Mouse (Mus musculus): ENCODE results near the gene Xrcc1. TPM values are rescaled to one million over a fixed set of nuclear protein-coding genes. Genes with fewer than 3 reads are reported as not detected.
A peak's percentile ranks its signal among the peaks of the same experiment; 100 is the strongest.

Xrcc1 gene
- polyA plus RNA-seq, 1 experiment: 29.0 TPM

DNA sequence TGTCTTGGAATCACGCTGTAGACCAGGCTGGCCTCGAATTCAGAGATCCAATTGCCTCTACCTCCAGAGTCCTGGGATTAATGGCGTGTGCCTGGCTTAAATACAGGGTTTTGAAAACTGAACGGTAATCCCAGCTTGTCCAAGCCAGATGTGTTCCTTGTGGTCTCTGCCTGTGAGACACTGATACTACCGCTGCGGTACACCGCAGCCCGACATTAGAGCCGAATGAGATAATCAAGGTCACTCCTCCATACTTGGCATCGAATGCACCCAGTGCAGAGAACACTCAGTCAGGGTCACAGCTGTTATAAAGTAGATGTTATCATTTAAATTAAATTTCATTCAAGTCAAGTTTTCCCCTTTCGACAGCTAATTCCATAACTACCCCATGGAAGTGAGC is 17.2 kb upstream of the Xrcc1 start:
- TF ChIP-seq POLR2A (IDR thresholded peaks at IDR 0.05; ENCODE audit: low read depth, low read length): no peak
- TF ChIP-seq CTCF (conservative IDR thresholded peaks at IDR 0.05; ENCODE audit: insufficient read depth, insufficient read length, low read depth, low read length): no peak
- 82% methylated on average over 11 of the region's 11 CpGs for WGBS

DNA sequence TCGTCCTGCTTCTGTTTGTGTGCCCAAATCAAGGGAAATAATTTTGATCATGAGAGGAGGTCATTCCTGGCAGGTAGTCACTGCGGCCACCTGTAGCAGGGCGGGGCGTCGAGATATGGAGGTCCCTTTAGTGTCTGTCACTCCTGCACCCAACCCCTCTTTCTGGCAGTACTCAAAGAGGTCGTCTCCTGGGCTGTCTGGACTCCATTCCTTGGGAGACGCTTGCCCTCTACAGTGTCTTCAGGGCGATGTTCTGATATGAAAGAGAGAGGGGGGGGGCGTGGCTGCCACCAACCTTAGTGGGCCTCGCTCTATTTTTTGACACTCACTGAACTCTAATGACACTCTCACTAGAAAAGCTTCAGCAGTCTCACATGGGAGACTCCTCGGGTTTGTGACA is 16.5 kb upstream of the Xrcc1 start:
- WGBS: 41% methylated on average over 11 of the region's 11 CpGs
- Histone ChIP-seq H3K4me3 (ENCODE audit: insufficient read depth, low read depth, low read length) (peak overlapping the region; percentile 79), H3K4me1 (ENCODE audit: control insufficient read depth, insufficient read depth, low read length) (peaks cover 6% of the 10 kb centered on the region), H3K27ac (ENCODE audit: insufficient read depth, low read depth, low read length) (peak overlapping the region; percentile 95), H3K36me3 (ENCODE audit: control insufficient read depth, insufficient read depth, low read length) (no peaks in the 10 kb centered on the region; the same call in none of the 2 replicates), H3K27me3 (replicated peaks; ENCODE audit: control insufficient read depth, insufficient read depth, low read length) (no peaks in the 10 kb centered on the region)
- TF ChIP-seq POLR2A (IDR thresholded peaks at IDR 0.05; ENCODE audit: low read depth, low read length): no peak
- TF ChIP-seq CTCF (conservative IDR thresholded peaks at IDR 0.05; ENCODE audit: insufficient read depth, insufficient read length, low read depth, low read length): no peak
- no peak for DNase-seq

More for the DNA sequence above, 17.2 kb upstream of the Xrcc1 start:
- Histone ChIP-seq H3K27ac (ENCODE audit: insufficient read depth, low read depth, low read length) (no peak overlapping the region), H3K36me3 (ENCODE audit: control insufficient read depth, insufficient read depth, low read length) (no peaks in the 10 kb centered on the region; the same call in none of the 2 replicates), H3K27me3 (replicated peaks; ENCODE audit: control insufficient read depth, insufficient read depth, low read length) (no peaks in the 10 kb centered on the region), H3K4me1 (ENCODE audit: control insufficient read depth, insufficient read depth, low read length) (peaks cover 6% of the 10 kb centered on the region), H3K4me3 (ENCODE audit: insufficient read depth, low read depth, low read length) (no peak overlapping the region)
- DNase-seq: no peak

DNA sequence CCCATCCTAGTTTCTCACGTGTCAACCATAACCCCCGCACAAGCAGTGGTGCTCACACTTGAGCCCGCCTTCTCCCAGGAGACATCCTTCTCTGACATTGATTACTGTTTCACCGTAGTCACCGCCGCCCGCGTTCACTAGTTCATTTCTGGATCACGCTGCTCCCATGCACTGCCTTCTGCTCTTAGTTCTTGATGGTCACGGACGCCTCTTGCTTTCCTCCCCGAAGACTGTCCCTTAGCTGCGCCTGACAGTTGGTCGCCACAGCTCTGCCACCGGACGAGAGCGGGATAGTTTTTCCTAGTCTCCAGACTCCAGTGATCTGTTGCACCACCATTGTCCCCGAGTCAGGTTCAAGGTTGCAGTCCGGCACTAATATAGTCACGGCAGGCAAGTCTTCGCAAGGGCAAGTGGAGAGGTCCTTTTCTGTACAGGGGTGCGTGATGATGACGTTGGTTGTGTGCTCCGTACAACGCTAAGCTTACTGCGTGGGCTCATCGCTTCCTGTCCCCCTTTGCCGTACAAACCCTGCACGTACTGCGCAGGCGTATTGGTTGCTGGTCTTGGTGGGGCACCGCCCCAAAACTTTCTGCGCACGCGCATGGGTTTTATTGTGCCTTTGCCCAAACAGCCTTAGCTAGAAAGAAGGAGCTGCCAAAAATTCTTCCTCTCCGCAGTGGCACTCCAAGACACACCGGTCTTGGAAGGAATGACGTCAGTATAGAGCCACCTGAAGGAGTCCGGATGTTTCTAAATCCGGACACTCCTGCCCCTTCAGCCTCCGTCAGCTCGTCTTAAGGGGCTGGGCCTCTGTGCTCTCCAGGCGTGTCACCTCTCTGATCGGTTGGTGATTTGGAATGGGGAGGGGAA is 15.8 kb upstream of the Xrcc1 start, which contains the start of gene Irgq:
Gene Irgq, plus strand, starts transcription at position 628 of the 870 bp plus-strand sequence.
- under 1% methylated on average over 44 of the region's 44 CpGs for WGBS
- Histone ChIP-seq H3K27ac (ENCODE audit: insufficient read depth, low read depth, low read length) (peak within 1 kb of the TSS; percentile 95), H3K36me3 (ENCODE audit: control insufficient read depth, insufficient read depth, low read length) (no peaks in the 10 kb centered on the region; the same call in none of the 2 replicates), H3K27me3 (replicated peaks; ENCODE audit: control insufficient read depth, insufficient read depth, low read length) (no peaks in the 10 kb centered on the region), H3K4me3 (ENCODE audit: insufficient read depth, low read depth, low read length) (peak within 1 kb of the TSS; percentile 79), H3K4me1 (ENCODE audit: control insufficient read depth, insufficient read depth, low read length) (peaks cover 6% of the 10 kb centered on the region)
- DNase-seq: peak; percentile 99
- TF ChIP-seq CTCF (conservative IDR thresholded peaks at IDR 0.05; ENCODE audit: insufficient read depth, insufficient read length, low read depth, low read length): no peak
- TF ChIP-seq POLR2A (IDR thresholded peaks at IDR 0.05; ENCODE audit: low read depth, low read length): peak; percentile 49

DNA sequence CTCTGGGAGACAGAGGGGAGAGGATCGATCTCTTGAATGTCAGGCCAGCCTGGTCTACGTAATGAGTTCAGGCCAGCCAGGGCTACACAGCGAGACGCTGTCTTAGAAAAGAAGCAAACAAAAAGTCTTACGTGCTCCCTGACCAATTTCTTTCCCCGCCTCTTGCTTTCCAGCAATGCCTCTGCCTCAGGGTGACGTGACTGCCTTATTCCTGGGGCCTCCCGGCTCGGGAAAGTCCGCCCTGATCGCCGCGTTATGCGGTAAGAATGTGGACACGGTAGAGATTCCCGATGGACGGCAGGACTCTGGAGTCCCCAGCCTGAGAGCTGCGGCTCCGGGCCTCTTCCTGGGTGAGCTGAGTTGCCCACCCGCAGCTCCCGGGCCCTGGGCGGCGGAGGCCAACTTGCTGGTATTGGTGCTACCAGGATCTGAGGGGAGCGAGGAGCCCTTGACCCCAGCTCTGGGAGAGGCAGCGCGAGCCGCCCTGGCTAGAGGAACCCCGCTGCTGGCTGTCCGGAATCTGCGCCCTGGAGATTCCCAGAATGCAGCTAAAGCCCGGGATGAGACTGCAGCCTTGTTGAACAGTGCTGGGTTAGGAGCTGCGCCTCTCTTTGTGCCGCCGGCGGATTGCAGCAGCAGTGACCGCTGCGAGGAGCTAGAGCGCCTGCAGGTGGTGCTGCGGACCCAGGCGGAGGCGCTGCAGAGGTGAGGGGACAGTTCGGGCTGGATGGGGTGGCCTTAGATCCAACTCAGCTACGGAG is 14.7 kb upstream of the Xrcc1 start:
- Histone ChIP-seq H3K27me3 (replicated peaks; ENCODE audit: control insufficient read depth, insufficient read depth, low read length) (no peaks in the 10 kb centered on the region), H3K4me1 (ENCODE audit: control insufficient read depth, insufficient read depth, low read length) (peaks cover 6% of the 10 kb centered on the region), H3K36me3 (ENCODE audit: control insufficient read depth, insufficient read depth, low read length) (no peaks in the 10 kb centered on the region; the same call in none of the 2 replicates), H3K4me3 (ENCODE audit: insufficient read depth, low read depth, low read length) (peak overlapping the region; percentile 56), H3K27ac (ENCODE audit: insufficient read depth, low read depth, low read length) (peak overlapping the region; percentile 47)
- WGBS: 1% methylated on average over 43 of the region's 43 CpGs
- TF ChIP-seq CTCF (conservative IDR thresholded peaks at IDR 0.05; ENCODE audit: insufficient read depth, insufficient read length, low read depth, low read length): peak; percentile 82
- TF ChIP-seq POLR2A (IDR thresholded peaks at IDR 0.05; ENCODE audit: low read depth, low read length): no peak
- peak; percentile 82 for DNase-seq

DNA sequence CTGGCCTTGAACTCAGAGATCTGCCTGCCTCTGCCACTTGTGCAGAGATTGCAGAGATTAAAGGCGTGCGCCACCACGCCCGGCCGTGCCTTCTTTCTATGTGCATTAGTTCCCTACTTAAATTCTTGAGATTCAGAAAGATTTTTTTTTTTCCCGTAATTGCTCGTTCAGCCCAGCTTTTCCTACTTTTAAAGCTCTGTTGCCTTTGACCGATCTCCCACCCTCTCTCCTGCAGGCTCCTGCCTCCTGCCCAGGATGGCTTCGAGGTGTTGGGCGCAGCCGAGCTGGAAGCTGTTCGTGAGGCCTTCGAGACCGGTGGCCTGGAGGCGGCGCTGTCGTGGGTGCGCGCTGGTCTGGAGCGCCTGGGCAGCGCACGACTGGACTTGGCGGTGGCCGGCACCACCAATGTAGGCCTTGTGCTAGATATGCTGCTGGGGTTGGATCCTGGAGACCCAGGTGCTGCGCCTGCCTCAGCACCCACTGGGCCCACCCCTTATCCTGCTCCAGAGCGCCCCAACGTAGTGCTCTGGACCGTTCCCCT is 13.0 kb upstream of the Xrcc1 start:
- H3K4me1 ChIP-seq (ENCODE audit: control insufficient read depth, insufficient read depth, low read length): peaks cover 8% of the 10 kb centered on the region
- no peak overlapping the region for H3K4me3 ChIP-seq (ENCODE audit: insufficient read depth, low read depth, low read length)
- no peak overlapping the region for H3K27ac ChIP-seq (ENCODE audit: insufficient read depth, low read depth, low read length)
- 90% methylated on average over 28 of the region's 28 CpGs for WGBS
- DNase-seq: no peak
- TF ChIP-seq POLR2A (IDR thresholded peaks at IDR 0.05; ENCODE audit: low read depth, low read length) (no peak), CTCF (conservative IDR thresholded peaks at IDR 0.05; ENCODE audit: insufficient read depth, insufficient read length, low read depth, low read length) (no peak)
- no peaks in the 10 kb centered on the region for H3K27me3 ChIP-seq (replicated peaks; ENCODE audit: control insufficient read depth, insufficient read depth, low read length)
- H3K36me3 ChIP-seq (ENCODE audit: control insufficient read depth, insufficient read depth, low read length): no peaks in the 10 kb centered on the region; the same call in none of the 2 replicates

DNA sequence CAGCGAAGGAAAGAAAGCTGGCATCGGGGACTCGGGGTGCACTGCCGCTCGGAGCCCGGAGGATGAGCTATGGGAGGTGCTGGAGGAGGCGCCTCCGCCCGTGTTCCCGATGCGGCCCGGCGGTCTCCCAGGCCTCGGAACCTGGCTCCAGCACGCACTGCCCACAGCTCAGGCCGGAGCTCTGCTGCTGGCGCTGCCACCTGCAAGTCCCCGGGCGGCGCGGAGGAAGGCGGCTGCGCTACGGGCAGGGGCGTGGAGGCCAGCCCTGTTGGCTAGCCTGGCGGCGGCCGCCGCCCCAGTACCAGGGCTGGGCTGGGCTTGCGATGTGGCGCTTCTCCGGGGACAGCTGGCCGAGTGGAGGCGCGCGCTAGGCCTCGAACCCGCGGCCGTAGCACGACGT is 12.3 kb upstream of the Xrcc1 start:
- TF ChIP-seq CTCF (conservative IDR thresholded peaks at IDR 0.05; ENCODE audit: insufficient read depth, insufficient read length, low read depth, low read length): no peak
- Histone ChIP-seq H3K4me1 (ENCODE audit: control insufficient read depth, insufficient read depth, low read length) (peaks cover 8% of the 10 kb centered on the region), H3K27ac (ENCODE audit: insufficient read depth, low read depth, low read length) (no peak overlapping the region), H3K36me3 (ENCODE audit: control insufficient read depth, insufficient read depth, low read length) (no peaks in the 10 kb centered on the region; the same call in none of the 2 replicates), H3K27me3 (replicated peaks; ENCODE audit: control insufficient read depth, insufficient read depth, low read length) (no peaks in the 10 kb centered on the region), H3K4me3 (ENCODE audit: insufficient read depth, low read depth, low read length) (no peak overlapping the region)
- 75% methylated on average over 42 of the region's 42 CpGs for WGBS
- no peak for DNase-seq

All from kidney, adult 2 months (tissue).